Mouse (Mus musculus) ES-CJ7 (cell line): ENCODE measurements around the gene Tsga10.

Experiments
- DNase-seq: peaks from one replicate; pipeline ENCODE4 v3.0.0; 2011; ENCODE audit warnings: low read depth, low spot score

Gene Tsga10

GRCm38 (mm10) chr1:37866286-37866685 lies at the start of gene Tsga10:
Gene Tsga10 (minus strand): TSS chr1:37866429.
- no peak for DNase-seq

GRCm38 (mm10) chr1:37912751-37913150 lies 46.5 kb upstream of the Tsga10 start:
- DNase-seq, result peak; percentile 69

- peak; percentile 71 for DNase-seq
Observed at GRCm38 (mm10) chr1:37903178-37903577, 36.9 kb upstream of the Tsga10 start.

- DNase-seq, result peak; percentile 82
Observed at GRCm38 (mm10) chr1:37900288-37900687, 34.1 kb upstream of the Tsga10 start.

DNA sequence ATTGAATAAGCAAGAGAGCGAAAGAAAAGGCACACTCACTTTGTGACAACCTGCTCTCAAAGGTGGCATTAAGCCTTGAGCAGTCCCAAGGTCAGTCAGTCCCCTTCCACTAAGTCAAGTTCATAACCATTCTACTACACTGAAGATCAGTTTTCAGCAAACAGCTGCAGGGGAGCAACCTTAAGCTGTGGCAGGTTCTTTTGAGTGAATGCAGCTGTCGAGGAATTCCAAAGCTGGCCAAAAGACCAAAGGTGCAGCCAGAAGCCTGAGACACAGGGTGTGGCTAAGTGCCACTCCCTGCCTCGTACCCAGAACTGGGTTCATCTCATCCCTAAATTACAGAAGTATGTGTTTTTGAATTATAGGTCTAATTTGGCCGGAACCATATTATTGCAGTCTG lies 33.6 kb upstream of the Tsga10 start:
- DNase-seq, result no peak

DNA sequence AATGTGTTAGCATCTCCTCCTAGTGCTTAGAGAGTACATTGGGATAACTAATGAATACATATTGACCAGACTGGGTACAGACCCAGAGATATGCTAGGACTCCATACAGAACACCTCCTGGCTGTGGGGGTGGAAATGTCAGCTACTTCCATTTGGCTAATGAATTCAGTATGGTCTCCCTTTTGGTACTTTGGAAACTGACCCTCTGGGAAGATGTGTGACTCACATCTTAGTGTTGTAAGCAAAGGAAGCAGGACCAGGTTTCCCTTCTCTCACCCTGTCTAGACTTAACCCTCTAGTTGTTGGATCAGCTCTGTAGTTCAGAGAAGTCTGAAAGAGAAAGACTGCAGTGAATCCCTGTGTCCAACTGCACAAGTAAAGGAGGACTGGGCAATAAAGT lies 28.4 kb upstream of the Tsga10 start:
- DNase-seq, result no peak

- DNase-seq, result no peak
Observed at GRCm38 (mm10) chr1:37891400-37891799, 25.2 kb upstream of the Tsga10 start.

GRCm38 (mm10) chr1:37890025-37890652 lies 23.9 kb upstream of the Tsga10 start, which contains the start of the genes Mitd1 and Mrpl30:
Gene Mitd1 (minus strand): TSS chr1:37890411.
Gene Mrpl30 (plus strand): TSS chr1:37890477.
- peak; percentile 96 for DNase-seq

DNA sequence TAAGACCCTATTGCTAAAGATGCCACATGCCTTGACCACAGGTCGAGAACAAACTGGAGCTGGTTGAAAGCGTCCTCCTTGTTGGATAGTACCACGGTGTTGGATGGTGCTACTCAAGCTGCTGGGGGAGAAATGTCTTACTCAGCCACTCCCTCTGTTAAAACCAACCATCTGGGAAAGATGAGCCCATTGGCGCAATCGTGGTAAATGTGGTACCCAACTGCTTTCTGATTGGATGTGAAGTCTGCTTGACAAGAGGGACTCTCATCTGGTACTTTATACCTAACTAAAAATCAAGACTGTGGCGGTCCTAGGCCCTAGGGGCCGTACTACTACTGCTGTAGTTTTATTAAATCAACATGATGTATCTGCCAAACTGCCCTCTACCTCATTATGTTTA lies 23.0 kb upstream of the Tsga10 start:
- no peak for DNase-seq

GRCm38 (mm10) chr1:37884451-37884850 lies 18.2 kb upstream of the Tsga10 start:
- DNase-seq, result peak; percentile 86

DNA sequence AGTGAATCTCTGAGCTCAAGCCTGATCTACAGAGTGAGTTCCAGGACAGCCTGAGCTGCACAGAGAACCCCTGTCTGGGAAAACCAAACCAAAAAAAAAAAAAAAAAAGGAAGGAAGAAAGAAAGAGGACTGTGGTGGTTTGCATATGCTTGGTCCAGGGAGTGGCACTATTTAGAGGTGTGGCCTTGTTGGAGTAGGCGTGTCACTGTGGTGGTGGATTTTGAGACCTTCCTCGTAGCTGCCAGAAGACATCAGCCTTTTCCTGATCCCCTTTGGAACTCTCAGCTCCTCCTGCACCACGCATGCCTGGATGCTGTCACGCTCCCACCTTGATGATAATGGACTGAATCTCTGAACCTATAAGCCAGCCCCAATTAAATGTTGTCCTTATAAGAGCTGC lies 17.2 kb upstream of the Tsga10 start:
- DNase-seq, result peak; percentile 68

DNA sequence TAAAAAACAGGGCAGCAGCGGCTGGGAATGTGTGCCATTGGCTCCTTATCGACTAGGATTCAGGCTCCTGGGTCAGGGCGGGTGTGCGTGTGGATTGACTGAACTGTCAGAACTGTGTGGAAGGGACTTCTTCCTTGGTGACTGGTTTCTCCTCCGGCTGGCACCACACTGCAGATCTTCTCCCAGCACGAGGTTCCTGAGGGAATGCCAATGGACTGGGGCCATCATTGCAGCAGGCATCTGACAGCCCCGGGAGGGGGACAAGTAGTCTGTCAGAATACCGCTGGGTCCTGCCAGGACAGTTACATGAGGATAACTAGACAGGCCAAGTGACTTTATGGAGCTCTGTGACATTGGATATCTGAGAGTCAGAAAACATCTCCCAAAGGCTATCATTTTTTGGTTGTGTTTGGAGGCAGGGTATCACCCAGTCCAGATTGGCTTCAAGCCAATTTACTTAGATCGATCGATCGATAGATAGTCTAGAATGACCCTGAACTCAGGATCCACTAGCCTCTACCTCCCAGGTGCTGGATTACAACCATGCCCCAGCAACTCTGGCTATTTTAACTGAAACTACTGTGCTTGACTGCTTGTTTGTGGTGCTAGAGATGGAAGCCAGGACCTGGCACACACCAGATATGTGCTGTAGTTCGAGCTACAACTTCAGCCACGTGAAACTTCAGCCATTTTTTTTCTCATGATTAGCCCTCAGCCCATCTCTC lies 11.7 kb upstream of the Tsga10 start:
- no peak for DNase-seq

DNA sequence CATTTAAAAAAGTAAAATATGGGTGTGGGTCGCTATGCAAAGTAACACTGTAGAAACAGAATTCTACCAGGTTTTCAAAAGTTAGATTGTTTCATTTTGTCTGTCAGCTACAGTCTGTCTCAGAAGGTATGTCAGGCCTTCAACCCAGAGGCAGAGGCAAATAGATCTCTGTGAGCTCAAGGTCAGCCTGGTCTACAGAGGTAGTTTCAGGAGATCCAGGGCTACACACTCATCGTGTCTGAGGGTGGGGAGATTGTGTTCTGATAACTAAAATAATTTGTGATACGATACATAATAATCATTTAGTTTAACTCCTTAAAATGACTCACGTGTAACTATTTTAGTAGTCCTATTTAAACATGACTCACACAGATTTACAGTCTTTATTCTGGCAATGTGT lies 6.9 kb upstream of the Tsga10 start:
- no peak for DNase-seq

GRCm38 (mm10) chr1:37872131-37873067 lies 6.2 kb upstream of the Tsga10 start:
- DNase-seq, result peak; percentile 95

- DNase-seq, result no peak
Observed at GRCm38 (mm10) chr1:37871704-37872103, 5.5 kb upstream of the Tsga10 start, which contains the start of gene Lipt1. Gene Lipt1 (plus strand): TSS chr1:37871738.

DNA sequence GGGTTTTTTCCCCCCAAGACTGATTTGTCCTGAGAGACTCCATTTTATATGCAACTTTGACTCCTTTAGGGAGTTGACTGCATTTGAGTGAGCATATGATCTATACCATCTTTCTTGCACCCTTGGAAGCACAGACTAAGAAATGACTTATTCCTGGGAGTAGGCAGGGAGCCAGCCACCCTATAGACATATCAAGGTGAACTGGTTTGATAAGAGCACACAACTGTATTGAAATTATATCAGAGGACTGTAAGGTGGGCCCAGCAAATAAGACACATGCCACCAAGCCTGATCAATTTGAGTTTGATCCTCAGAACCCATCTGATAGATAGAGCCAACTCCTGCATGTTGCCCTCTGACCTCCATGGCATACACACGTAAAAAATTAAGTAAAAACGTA lies 3.1 kb upstream of the Tsga10 start:
- no peak for DNase-seq

- no peak for DNase-seq
Observed at GRCm38 (mm10) chr1:37868640-37869039, 2.4 kb upstream of the Tsga10 start.

DNA sequence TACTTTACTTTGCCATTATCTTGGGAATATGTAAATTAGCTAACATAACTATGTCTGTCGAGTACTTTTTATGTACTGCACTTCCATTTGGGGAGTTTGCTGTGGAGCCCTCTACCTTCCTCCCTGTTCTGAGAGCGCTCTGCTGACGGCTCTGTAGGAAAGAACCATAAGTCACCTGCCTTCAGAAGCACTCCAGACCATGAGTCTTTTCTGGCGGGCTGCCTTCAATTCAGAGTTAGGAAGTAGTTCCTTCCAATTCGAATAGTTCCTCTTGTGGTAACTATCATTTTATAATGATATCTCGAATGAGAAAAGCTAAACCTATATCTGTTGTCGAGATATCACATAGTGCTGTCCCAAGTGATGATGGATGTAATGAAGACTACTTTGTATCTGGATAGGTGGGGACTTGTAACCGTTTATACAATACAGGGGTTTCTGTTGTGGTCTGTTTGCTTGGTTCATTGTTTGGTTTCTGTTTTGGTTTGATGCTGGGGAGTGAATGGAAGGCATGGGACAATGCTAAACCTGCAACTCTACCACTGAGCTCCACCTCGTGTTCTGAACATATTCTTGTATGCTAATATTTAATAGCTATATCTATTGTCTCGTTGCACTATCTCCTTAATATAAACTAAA lies 1.6 kb upstream of the Tsga10 start:
- no peak for DNase-seq

- peak; percentile 87 for DNase-seq
Observed at GRCm38 (mm10) chr1:37867056-37867455, 827 bp upstream of the Tsga10 start.

DNA sequence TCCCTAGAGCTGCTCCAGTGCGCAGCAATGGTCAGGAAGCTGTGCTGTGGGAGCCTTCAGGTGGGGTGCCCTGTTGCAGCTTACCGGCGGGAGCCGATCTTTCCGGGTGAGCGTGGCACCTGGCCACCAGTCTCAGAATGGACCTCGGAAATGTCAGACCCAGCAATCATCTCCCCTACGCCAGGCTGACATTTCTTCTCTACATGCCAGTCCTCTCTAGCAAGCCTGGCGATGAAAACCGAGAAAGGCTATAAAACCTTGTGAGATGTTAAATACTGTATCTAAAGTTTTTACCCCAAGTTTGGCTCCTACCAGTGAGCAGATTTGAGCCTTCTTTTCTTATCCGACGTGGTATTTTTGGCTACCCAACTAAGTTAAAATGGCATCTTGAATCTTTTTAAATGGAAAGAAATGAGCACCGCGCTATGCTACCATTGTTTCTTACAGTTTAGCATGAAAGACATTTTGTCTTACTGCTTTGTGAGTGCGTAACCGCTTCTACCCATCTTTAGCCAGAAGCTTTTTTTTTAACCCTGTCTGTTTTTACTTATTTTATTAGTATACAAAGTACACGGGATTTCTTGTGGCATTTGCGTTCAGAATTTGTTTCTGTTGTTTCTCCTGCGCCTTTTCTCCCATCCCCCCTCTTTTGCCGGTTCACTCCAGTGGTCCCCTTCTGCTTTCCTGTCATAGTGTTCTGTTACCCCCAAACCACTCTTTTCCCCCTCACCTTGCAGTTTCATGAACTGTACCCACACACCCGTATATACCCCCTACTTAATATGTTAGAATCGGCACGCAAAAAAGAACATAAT lies 621 bp downstream of the Tsga10 start:
- no peak for DNase-seq
